Mouse (Mus musculus): ENCODE results near the gene Padi1.

Gene Padi1

DNA sequence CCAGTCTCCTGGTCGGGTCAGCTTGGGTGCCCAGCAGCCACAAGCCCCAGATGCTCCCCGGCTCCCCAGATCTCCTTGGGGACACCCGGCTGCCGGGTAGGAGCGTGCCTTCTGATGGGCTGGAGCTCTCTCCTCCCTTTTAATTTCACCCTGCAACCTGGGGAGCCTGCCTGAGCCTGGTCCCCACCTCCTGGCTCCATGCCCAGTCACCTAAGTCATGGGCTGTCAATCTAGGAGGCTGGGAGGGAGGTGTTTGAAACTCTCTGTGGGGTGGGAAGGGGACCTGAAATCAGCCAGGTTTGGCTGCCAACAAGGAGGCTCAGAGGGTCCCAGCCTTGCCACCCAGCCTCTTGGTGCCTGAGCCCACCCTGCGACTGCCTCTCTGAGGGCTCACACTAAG is at the start of gene Padi1:
TSS of gene Padi1 (minus strand) at position 113 of the 400 bp plus-strand sequence.
- DNase-seq: no peak

DNA sequence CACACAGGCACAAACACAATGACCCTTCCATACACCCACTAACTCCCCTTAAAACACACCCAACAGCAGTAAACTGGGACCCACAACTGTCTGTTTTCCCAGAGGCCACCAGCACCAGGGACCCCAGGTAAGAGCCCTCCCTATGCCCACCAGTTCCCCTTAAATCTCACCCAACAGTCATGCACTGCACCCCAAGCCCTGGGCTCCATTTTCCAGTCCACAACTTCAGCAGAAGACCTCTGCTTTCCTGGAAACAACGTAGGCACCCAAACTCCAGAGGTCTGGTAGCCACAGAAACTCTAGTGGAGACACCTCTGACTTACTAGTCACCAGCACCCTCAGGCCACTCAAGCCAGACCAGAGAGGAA is 46.6 kb upstream of the Padi1 start:
- no peak for DNase-seq

DNA sequence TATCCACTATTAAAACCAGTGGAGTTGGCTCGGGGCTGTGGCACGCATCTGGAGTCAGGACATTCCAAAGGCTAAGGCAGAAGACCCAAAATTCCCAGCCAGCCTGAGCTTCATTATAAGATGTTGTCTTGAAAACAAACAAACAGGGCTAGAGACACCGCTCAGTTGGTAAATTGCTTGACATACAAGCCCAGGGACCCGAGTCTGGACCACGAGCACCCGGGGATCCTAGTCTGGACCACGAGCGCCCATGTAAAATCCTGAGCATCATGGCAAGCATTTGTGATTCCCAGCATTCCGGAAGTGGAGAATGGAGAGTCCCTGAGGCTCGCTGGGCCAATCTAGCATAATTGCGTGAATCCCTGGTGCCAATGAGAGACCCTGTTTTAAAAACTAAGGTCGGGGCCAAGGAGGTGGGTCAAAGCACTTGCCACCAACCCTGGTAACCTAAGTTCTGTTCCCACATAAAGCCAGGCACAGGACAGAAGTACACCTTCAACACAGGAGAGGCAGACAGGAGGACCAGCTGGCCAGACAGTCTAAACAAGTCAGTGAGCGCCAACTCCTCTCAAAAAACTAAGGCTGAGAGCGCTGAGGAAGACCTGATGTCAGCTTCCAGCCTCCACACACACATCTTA is 46.1 kb upstream of the Padi1 start:
- no peak for DNase-seq

DNA sequence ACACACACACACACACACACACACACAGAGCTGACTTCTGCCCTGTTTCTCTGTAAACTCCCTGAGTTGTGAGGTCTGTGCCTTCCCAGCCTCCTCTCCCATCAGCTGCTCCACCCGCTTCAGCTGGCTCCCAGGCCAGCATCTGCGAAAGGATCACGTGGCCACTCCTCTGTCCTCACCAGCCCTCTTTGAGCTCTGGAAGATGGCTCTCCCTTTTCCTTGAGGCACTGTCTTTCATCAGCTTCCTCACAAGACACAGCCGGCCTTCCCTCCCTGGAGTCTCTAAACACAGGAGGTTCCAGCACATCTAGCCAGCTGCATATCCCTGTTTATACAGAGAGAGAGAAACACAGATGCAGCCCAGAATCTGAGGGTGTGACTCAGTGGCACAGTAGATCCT is 38.3 kb upstream of the Padi1 start:
- DNase-seq: no peak

DNA sequence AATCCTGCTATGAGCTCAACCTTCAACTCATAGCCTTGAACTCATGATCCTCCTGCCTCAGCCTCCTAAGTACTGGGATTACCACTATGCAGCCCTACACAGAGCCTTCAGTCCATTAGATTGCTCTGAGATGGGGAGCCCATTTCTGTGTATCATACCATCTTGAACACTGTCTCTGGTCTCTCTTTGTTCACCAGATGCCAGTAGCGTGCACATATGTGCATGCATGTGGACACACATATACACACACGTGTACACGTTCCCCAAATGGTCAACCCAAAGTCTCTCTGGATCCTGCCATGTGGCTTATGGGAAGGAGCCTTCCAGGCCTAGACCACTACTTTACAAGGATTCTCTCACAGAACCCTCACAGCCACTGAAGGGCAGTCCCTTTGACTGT is 37.4 kb upstream of the Padi1 start:
- no peak for DNase-seq

DNA sequence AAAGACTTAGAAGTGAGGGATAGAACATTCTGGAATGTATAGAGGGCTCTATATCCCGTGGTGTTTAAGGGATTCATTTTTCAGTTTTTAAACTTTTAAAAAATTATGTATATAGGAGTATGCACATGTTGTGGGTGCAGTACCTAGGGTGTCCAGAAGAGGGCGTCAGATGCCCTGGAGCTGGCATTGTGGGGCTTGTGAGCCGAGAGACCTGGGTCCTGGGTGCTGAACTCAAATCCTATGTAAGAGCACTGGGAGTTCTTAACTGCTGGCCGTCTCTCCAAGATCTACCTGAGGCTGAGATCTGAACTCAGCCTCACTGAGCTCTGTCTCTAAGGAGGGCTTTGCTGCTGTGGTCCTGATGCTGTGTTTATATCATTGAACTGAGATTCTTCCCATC is 36.8 kb upstream of the Padi1 start:
- DNase-seq: no peak

DNA sequence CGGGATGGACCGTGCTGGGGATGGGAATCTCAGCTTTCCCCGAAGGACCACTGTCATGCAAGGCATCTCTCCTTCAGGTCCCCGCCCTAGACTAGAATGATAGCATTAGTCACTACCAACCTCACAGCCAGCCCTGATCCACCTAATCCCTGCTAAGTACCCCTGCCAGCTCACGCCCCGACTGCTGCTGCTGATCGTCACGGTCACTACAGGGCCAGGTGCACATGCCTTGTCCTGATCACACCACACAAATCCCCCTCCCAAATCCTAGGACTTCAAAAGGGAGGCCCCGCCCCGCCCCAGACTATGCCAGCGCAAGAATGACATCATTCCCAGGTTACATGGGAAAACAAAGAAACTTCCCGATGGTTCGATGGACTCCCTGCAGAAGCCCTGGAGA is 36.2 kb upstream of the Padi1 start:
- DNase-seq: no peak

DNA sequence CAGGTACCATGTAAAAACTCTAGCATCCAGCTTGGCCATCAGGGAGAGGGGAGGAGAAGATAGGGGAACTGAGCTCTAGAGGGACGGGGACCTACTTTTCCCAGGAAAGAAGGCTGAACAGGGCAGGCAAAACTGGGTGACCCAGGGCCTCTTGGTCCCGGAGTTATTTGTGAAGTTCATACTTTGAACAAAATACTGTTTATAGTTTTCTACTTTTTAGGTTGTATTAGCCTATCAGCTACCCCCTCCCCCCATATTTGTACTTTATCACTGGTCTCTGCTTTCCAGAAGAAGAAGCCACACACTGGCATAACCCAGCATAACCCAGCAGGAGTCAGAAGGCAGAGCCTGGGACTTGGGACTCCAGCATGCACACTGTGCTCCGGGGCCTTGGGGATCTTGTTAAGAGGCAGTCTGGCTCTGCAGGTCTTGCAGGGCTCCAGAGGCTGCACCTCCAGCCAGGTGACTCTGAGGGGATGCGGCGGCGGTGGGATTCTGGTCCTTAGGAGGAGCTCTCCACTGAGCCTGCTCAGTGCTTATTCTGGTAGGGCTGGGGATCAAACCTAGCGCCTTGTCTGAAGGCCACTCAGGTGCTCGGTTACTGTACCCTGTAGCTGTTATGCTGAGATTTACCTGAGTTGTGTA is 35.6 kb upstream of the Padi1 start:
- DNase-seq: no peak

DNA sequence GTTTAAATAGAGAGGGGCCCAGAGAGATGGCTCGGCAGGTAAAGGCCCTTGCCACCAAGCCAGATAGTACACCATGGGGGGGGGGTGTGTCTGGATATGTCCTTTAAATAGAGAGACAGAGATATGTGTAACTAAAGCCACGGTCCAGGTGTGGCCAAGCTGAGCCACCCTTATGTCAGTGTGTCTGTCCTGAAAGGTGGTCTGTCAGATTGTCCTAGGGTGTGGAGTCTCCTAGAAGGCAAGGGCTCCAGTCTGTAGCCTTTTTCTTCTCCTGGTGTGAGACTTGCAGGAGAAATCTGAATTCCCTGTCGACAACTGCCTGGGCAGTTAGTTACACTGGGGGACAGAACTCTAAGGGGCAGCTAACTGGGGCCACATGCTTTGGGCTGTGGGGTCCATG is 34.6 kb upstream of the Padi1 start:
- no peak for DNase-seq

DNA sequence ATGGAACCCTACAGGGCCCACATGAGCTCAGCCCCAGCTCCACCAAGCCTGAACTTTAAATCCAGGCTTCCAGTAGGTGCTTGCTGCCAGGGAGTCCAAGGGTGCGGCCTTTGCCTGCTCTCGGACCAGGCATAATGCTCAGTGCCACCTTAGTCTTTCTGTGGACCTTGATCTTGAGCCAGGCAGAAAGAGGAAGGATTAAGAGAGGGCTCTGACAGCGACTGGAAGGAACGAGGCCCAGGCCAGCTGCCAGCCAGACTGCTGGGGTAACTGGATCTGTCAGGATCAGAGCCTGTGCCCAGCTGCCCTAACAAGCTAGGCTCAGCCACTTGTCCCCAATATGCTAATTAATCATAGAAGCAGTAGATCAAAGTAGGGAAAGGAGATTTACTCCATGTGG is 34.2 kb upstream of the Padi1 start:
- DNase-seq: no peak

DNA sequence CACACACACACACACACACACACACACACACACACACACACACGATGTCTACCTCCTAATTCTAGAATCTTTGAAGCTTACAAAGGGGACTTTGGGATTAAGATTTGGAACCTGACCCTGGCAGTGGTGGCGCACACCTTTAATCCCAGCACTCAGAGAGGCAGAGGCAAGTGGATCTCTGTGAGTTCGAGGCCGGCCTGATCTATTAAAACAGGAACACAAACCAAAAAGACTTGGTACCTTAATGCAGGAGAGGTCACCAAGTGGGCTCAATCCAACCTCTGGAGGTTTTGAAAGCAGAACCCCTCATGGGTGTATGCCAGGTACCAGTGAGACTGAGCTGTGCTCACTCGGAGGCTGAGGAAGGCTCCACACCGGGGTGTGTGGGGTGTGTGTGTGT is 33.5 kb upstream of the Padi1 start:
- DNase-seq: no peak

DNA sequence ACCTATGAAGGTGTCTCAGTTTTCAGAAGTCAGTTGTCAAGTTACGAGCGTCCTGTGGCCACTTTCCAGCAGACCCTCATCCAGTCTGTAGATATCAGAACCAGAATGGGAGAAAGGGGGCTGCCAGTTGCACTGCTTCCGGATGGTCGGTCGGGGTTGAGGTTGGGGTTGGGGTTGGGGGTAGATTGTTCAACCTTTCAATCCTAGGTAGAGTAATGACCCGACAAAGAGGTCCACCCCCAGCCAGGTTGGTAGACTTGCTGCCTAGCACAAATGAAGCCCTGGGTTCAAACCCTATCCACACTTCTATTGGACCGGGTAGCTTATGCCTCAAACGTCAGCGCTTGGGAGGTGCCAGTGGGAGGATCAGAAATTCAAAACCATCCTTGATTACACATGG is 33.1 kb upstream of the Padi1 start:
- no peak for DNase-seq

DNA sequence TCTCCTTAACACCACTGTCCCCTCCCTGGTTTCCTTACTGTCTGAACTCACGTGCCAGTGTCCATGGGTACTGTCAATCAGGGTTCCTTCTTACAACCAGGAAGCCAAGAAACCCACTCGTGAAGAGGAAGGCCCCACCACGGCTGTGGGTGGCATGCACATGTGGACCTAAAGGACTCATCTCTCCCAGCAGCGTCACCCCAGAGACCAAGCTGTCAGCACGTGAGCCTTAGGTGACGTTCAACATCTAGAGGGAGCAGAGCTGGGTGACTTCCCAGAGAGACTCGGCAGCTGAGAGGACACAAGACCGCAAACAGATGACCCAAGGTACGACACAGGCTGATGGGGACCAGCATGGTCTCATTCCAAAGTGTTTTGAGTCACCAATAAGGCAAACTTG is 31.9 kb upstream of the Padi1 start:
- DNase-seq: no peak

DNA sequence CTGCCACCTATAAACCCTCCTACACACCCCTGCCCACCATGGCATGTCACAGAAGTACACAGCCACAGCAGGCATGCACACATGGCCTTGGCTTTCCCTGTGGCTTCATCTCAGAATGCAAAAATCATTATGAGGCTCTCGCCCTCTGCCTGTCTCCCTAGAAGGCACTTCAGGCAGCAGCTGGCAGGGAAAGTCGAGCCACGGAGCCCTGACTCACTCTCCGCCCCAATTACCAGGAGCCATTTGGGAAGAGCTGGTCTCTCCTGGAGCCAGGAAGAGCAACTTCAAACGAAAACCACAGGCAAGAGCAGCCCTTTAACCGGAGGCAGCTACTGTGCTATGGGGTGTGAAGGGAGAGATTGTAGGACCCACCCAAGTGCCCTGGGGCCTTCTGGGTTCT is 31.1 kb upstream of the Padi1 start:
- no peak for DNase-seq

DNA sequence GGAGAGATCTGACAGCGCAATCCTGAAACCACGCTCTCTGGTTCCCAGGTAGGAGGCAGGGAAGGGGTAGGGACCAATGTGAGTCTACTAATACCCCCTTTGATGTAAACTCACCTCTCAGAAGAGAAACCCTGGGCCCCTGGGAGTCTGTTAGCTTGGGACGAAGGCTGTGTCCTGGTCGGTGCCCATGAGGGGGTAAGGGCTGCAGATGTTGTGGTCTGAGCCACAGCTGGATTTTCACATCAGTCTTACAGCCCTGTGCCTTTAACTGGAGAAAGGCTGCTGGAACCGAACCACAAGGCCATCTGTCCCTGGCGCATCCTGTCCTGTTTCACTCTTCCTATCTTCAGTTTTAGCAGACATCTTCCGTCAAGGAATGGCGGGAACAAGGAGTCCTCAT is 30.6 kb upstream of the Padi1 start:
- no peak for DNase-seq

DNA sequence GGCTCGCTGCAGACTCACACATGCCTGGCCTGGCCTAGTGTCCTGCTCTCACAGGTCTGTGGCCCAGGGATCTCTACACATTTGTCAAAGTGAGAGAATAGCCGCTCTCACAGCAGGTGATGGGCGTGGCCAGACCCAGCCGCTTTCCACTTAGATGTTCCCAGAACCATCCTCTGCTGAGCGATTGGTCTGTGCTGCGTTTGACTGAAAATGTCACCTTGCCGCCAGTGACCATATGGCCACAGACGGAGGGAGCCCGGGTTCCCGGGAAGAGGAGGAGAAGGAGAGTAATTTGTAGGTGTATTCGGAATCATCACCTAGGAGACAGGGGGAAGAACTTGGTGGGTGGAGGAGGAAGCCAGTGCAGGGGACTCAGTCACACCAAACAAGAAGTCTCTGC is 27.4 kb upstream of the Padi1 start:
- DNase-seq: no peak

DNA sequence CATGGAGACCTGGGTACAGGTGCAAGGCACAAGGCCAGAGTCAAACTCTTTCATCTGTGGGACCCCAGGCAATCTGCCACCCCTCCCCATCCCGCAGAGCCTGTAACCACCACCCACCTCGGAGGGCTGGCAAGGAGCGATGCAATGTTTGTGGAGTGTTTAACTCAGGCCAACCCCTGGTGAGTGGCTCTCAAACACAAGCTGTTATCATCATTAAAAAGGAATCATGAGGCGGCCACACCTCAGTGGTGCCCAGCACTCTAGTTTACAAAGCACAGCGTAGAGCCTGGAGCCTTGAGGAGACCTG is 27.1 kb upstream of the Padi1 start:
- no peak for DNase-seq

DNA sequence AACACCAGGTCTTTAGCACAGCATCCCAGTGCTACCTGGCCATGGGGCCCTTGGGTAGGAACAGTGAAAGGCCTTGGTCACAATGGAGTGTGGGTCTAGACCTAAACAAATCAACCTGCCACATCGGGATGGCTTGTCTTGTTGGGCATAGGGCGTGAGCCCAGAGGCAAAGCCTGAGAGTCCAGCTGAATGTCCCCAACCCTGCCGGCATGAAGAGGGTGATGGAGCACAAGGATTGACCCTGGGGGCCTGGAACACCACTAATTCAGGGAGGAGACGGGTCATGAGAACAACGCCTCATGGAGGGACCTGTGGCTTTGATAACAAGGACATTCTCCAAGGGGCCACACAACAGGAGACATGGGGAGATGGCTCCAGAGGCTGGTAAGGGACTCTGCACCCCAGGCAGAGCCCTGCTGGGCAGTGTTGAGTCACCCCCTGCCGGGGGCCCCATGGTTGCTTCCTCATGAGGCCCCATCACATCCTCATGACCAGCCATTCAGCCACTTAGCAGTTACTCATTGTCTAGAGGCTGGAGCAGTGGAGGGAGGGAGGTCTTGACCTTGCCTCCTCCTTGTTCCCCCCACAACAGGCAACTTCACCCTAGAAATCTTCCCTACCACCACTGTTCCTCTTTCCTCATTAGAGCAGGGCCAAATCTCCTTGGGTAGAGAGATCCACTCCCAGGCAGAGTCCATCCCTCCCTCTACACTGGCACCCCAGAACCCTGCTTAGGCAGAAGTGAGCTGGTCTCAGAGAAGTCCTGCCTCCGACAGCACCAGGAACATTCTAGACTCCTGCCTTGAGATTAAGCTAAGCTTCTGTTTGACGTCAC is 26.5 kb upstream of the Padi1 start:
- no peak for DNase-seq

DNA sequence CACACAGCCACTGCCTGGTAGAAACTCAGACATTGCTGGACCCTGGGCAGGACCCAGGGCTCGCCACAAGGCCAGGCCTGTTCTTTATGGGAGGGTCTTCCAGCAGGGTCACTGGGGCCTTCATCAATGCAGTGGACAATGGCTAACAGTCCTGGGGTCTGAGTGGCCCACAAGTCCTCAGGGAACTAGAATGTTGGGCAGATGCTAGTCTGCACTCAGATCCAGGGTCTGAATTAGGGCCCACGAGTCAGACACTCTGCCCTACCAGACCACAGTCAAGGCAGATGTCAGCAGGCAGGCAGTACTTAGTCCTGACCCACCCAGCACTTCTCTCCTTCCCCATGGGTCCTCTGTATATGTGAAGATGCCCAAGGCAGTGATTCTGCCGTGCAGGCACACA is 25.8 kb upstream of the Padi1 start:
- DNase-seq: no peak

DNA sequence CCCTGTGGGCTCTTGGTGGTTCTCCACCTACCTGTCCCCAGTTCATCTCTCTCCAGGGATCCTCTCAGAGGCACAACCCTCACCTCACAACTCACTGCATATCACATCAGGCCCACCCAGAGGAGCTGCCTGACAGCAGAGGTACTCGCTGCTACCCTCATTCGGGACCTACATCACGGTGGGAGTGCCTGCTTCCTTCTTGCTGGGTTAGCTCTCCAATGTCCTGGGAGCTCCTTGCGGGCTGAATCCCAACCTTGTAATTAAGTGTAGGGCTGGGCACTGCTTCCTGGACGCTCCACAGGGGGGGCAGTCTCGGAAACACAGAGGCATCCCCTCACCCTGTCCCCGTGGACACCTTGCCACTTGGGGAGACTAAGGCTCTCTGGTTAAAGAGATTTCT is 25.3 kb upstream of the Padi1 start:
- no peak for DNase-seq

DNA sequence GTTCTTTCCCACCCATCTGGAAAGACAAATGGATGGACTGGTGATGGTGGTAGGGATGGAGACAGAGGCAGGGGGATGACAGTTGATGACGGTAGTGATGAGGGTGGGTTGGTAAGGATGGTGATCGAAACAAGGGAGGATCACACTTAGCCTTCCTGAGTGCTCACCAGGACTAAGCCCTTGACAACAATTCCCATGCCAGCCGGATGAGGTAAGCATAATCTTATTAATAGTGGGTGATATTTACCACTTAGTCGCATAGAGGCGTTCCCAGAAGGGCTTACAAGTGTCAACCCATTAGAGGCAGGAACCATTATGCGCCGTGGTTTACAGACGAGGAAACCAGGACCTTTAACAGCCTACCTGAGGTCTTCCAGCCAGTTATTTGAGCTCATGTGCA is 24.4 kb upstream of the Padi1 start:
- DNase-seq: no peak

DNA sequence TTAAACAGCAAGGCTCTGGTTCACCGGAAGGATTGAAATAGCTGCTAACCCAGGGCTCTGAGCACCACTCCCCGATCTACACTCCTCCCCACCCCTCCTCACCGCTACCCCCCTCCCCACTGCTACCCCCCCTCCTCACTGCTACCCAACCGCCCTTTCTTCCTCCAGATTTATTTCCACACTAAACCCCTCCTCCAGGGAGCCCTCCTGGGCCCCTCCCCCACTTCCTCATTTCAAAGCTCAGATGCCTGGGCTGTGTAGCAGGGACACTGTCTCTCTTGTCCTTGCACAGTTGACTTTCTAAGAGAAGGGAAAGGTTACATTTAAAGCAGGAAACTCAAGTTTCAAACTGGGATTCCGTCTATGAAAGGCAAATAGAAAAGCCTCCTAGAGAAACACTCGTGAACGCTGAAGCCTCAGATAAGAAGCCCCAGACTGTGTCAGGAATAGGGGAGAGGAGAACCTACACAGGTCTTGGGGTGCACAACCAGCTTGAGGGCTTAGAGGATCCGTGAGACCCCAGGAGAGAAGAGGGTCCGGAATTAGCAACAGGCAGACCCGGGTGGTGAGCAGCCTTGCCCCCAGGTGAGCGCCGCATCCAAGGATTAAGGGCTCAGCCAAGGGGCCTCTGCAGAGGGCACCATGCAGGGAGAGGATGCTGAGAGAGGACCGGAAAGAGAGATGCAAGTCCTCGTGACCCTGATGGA is 23.1 kb upstream of the Padi1 start:
- peak; percentile 21 to 56 for DNase-seq

DNA sequence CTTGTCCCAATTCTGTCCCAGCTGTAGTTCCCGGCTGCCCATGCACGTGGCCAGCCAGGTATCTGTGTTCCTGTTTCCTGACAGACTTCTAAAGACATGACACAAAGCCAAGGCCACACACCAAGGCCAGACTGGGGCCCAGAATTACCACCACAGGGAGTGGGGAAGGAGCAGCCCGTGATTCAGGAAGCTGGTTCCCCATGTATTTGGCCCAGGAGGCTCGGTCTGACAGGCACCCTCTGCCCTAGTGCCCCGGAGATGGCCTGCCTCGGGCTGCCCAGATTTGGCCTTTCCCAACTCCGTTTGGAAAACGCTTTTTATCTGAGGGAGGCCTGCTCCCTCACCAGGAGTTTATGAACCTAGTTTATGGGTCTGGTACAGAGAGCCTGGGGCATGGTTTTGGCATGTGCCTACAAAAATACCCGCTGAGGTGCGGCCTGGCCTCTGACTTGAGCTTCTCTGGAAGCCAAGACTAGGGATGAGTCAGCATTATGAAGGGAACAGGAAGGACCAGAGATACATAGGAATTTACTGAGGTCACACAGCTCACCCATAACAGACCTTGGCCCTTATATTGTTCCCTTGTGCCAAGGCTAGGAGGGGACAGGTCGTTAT is 16.6 kb upstream of the Padi1 start:
- no peak for DNase-seq

DNA sequence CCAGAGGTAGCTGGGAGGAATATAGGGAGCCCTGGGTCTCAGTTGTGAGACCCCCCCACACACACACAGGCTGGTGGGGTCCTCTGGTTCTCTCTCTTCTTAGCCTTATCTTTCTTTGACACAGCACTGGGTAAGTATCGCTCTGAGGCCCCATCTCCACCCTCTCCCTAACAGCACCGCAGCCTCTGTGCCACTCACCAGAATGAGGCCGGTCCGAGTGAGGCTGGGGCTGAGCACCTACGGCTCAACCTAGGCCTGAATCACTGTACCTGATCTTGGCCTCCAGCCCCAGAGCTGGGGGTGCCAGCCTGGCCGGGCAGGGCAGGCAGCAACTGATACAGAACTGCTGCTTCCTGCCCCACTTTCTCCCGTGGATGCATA is 15.2 kb upstream of the Padi1 start:
- DNase-seq: no peak
